Mouse (Mus musculus) midbrain, embryonic 11.5 days (tissue): ENCODE results near the gene 2410015M20Rik. TPM values are rescaled to one million over a fixed set of nuclear protein-coding genes. Genes with fewer than 3 reads are reported as not detected.
"Not testable (repeated sequence)": the region's sequence is repeated elsewhere in the genome, so short reads cannot be mapped to it uniquely, and the experiment has no call there.

Experiments used
- ATAC-seq: fragments of 200-750 bp; cut with Nextera tagmentation; 2 replicates; pipeline ENCODE4 v1.8.0; 2017; ENCODE audit warnings: moderate TSS enrichment, moderate library complexity; ENCODE audit not compliant: low FRiP score
- DNase-seq: peaks from one replicate; pipeline ENCODE4 v3.0.0; 2015; ENCODE audit warnings: low spot score; ENCODE audit errors: missing footprints
- H3K27ac ChIP-seq: fragments of 300-500 bp; sonication (generic); 2 replicates; pipeline ENCODE4 v1.5.1; 2014; ENCODE audit warnings: low read depth, low read length
- H3K27me3 ChIP-seq: fragments of 300-500 bp; sonication (generic); 2 replicates; pipeline ENCODE4 v1.6.1; 2014; ENCODE audit warnings: mild to moderate bottlenecking, low read length, moderate library complexity, mixed read lengths; ENCODE audit not compliant: control insufficient read depth, insufficient read depth
- H3K36me3 ChIP-seq: fragments of 300-500 bp; sonication (generic); 2 replicates; pipeline ENCODE4 v1.6.1; 2014; ENCODE audit warnings: mild to moderate bottlenecking, low read length, moderate library complexity, mixed read lengths; ENCODE audit not compliant: control insufficient read depth, insufficient read depth
- H3K4me1 ChIP-seq: fragments of 300-500 bp; sonication (generic); 2 replicates; pipeline ENCODE4 v1.6.1; 2014; ENCODE audit warnings: low read length; ENCODE audit not compliant: control insufficient read depth, insufficient read depth
- H3K4me2 ChIP-seq: fragments of 300-500 bp; sonication (generic); 2 replicates; pipeline ENCODE4 v1.6.1; 2014; ENCODE audit warnings: mild to moderate bottlenecking, moderate library complexity
- H3K4me3 ChIP-seq: fragments of 300-500 bp; sonication (generic); 2 replicates; pipeline ENCODE4 v1.5.1; 2014; ENCODE audit warnings: low read depth, low read length
- H3K9ac ChIP-seq: fragments of 300-500 bp; sonication (generic); 2 replicates; pipeline ENCODE4 v1.6.1; 2014; ENCODE audit warnings: low read length
- H3K9me3 ChIP-seq: fragments of 300-500 bp; sonication (generic); 2 replicates; pipeline ENCODE4 v1.6.1; 2016; ENCODE audit warnings: low read length; ENCODE audit not compliant: control insufficient read depth
- WGBS: fragments of 180-500 bp; shearing (Covaris S2); extraction: QIAGEN DNeasy Blood & Tissue Kit; methylation state at CpG from one replicate; pipeline ENCODE4 v1.1.7; 2014; 5-methylcytosine and 5-hydroxymethylcytosine counted together
- polyA plus RNA-seq: library from polyadenylated mRNA; unstranded; fragments of >200 nt; fragmentation: Nextera tagmentation; extraction: Ambion mirVana; gene quantifications from 2 replicates; pipeline ENCODE4 v1.2.1, GENCODE M21; 2014

The 2410015M20Rik gene
- polyA plus RNA-seq, 1 experiment from 2014 or later = 195 TPM

DNA sequence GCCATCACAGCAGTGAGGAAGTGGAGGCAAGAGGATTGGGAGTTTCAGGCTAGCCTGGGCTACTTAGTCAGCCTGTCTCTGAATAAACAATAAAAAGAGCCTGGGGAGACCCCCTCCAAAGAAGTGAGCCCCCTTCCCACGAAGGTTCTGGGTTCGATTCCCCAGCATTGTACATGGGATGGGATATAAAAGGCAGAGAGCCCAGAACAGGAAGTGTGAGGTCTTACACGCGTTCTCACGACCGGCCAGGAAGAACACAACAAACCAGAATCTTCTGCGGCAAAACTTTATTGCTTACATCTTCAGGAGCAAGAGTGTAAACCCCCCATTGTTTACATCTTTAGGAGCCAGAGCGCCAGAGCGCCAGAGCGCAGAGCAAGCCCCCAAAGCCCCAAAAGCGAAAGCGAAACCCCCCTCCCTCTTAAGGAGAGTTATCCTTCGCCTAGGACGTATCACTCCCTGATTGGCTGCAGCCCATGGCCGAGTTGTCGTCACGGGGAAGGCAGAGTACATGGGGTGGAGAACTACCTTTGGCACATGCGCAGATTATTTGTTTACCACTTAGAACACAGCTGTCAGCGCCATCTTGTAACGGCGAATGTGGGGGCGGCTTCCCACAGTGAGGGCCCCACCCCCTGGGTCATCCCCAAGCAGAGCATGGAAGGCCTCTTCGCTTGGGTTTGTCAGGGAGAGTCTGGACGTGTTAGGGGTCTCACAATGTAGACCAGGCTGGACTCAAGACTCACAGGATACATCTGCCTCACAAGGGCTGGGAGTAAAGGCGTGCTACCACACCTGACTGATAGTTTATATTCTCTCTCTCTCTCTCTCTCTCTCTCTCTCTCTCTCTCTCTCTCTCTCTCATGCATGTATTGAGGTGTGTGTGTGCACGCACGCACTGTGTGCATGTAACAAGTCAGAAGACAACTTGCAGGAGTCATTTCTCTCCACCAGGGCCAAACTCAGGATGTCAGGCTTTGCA lies 20.5 kb upstream of the 2410015M20Rik start:
- not testable (repeated sequence) for H3K9me3 ChIP-seq, H3K4me1 ChIP-seq, H3K9ac ChIP-seq, ATAC-seq, H3K36me3 ChIP-seq, H3K27me3 ChIP-seq, H3K4me3 ChIP-seq, H3K27ac ChIP-seq, H3K4me2 ChIP-seq
- 91% methylated on average over 25 of the region's 27 CpGs for WGBS
- peak; percentile 54 for DNase-seq

DNA sequence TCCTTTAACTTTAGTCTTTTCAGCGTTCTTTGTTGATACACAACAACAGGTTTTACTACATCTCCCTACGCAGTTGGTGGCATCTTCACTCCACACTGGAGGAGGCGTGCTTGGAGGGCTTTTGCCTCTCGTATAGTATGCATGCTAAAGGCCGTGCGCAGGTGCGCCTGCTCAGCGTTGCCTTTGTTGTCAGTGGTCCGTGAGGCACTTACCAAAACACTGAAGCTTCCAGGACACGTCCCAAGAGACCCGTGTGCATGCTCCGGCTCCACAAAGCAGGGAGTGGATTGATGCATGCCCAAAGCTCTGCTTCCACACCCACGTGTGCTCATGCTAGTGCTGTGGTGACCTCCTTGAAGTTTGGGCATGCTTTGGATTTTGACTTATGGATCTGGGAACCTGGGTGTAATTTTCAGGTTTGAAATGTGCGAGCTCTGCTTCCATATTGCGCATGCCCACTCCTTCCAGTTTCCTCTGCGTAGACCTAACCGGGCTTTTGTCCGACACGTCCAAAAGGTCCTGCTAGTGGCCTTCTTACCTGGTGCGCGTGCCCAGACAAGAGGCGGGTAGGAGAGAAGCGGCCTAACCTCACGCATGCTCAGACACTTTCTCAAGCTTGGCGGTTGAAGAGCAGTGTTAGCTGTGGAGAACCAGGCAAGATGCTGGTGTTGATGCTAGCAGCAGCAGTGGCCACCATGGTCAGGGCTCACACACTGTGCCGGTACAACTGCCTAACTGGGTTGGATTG lies 18.1 kb upstream of the 2410015M20Rik start, which contains the start of gene Catsperd:
TSS of gene Catsperd (plus strand) at position 614 of the 748 bp plus-strand sequence.
- peak within 1 kb of the TSS; percentile 59 for H3K4me2 ChIP-seq
- peak; percentile 92 for DNase-seq
- peaks cover 10% of the 10 kb centered on the region for H3K4me1 ChIP-seq
- H3K9me3 ChIP-seq = no peaks in the 10 kb centered on the region
- no peaks in the 10 kb centered on the region for H3K27me3 ChIP-seq
- peak within 1 kb of the TSS; percentile 21 for H3K9ac ChIP-seq
- ATAC-seq = peak; percentile 47
- 11% methylated on average over 26 of the region's 26 CpGs for WGBS
- no peaks in the 10 kb centered on the region for H3K36me3 ChIP-seq
- peak within 1 kb of the TSS; percentile 87 for H3K4me3 ChIP-seq
- no peak within 1 kb of the TSS for H3K27ac ChIP-seq

DNA sequence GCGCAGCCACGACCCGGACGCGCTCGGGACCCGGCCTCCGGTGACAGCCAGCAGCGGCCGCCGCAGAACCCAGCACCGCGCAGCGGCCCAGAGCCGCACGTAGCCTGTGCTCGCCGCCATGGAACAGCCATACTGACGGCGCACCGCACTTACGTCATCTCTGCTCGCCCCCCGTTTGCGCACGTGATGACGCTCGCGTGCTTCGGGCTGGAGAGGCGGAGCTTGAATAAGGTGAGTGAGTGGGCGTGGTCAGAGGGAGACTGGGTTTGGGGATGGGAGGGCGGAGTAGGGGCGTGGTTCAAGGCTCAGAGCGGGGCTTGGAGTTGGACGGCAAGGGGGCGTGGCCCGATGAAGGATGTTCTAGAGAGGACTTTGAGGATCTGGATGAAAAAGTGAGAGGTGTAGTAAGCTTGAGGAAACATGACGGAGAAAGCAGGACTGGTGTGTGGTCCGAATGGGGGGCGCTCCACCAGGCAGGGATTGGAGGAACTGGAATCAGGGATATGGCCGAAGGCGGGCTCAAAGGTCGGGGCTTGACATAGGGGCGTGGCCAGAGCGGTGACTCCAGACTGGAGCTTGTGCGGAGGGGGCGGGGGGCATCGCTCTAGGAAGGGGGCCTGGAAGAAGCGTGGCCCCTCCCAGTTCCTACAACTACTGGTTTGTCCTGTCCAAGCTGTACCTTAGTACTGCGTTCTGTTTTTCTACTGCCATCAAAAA lies 17.3 kb upstream of the 2410015M20Rik start, which contains the start of gene Lonp1:
TSS of gene Lonp1 (minus strand) at position 134 of the 717 bp plus-strand sequence.
- Histone ChIP-seq H3K9ac (peak within 1 kb of the TSS; percentile 83), H3K4me2 (peak within 1 kb of the TSS; percentile 80), H3K4me3 (peak within 1 kb of the TSS; percentile 87), H3K27me3 (no peaks in the 10 kb centered on the region), H3K27ac (no peak within 1 kb of the TSS), H3K4me1 (peaks cover 10% of the 10 kb centered on the region), H3K9me3 (no peaks in the 10 kb centered on the region), H3K36me3 (0 out of 2 replicates have a peak, but pooled peaks cover 2% of the 10 kb centered on the region)
- ATAC-seq = peak; percentile 95
- DNase-seq = peak; percentile 99
- under 1% methylated on average over 51 of the region's 51 CpGs for WGBS

DNA sequence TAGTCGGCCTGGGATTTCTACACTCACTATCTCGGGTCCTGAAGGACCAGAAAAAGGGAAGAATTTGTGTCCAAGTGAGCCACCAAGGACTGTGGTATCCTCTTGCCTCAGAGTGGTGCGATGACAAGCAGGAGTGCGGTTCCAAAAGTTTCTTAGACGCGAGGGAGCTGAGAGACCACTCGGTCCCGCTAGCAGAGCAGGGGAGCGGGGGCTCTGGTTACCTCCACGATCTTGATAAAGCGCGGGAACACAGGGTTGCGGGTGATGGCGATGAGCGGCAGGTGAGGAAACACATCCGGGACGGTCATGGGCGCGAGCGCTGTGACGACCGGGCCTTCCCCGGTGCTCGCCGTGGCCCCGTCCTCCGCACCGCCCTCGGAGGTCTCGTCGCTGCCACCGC lies 16.7 kb upstream of the 2410015M20Rik start:
- ATAC-seq (no peak; the same call in 1 of the 2 replicates), DNase-seq (no peak)
- peaks cover 10% of the 10 kb centered on the region for H3K4me1 ChIP-seq
- 0 out of 2 replicates have a peak, but pooled peaks cover 2% of the 10 kb centered on the region for H3K36me3 ChIP-seq
- H3K9me3 ChIP-seq = no peaks in the 10 kb centered on the region
- no peak overlapping the region for H3K27ac ChIP-seq
- H3K4me3 ChIP-seq = peak overlapping the region; percentile 87
- peak overlapping the region; percentile 83 for H3K9ac ChIP-seq
- peak overlapping the region; percentile 80 for H3K4me2 ChIP-seq
- no peaks in the 10 kb centered on the region for H3K27me3 ChIP-seq
- 1% methylated on average over 32 of the region's 32 CpGs for WGBS

DNA sequence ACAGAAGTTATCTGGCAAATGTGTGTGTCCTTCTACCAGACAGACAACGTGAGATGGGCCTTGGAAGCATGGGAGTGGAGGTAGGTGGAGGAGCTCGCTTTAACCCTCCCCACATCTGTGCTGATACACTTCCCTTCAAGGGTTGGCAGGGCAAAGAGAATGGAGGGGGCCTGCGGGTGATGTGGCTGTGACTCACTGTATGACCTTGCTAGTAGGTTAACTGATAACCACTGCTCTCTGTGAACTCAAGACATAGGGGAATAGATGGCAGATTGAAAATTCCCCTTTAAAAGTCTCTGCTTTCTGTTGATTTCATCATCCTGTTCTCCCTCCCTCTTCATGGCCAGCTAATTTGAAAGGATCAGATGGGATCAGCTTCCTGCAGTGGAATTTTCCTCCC lies 15.9 kb upstream of the 2410015M20Rik start:
- Histone ChIP-seq H3K36me3 (peaks cover 7% of the 10 kb centered on the region; the same call in 1 of the 2 replicates), H3K4me3 (no peak overlapping the region), H3K9me3 (no peaks in the 10 kb centered on the region), H3K4me2 (peak overlapping the region; percentile 80; the same call in 1 of the 2 replicates), H3K27ac (no peak overlapping the region), H3K9ac (no peak overlapping the region), H3K27me3 (no peaks in the 10 kb centered on the region), H3K4me1 (peaks cover 10% of the 10 kb centered on the region)
- peak; percentile 33 for DNase-seq
- ATAC-seq = no peak
- 88% methylated on average over 3 of the region's 3 CpGs for WGBS

DNA sequence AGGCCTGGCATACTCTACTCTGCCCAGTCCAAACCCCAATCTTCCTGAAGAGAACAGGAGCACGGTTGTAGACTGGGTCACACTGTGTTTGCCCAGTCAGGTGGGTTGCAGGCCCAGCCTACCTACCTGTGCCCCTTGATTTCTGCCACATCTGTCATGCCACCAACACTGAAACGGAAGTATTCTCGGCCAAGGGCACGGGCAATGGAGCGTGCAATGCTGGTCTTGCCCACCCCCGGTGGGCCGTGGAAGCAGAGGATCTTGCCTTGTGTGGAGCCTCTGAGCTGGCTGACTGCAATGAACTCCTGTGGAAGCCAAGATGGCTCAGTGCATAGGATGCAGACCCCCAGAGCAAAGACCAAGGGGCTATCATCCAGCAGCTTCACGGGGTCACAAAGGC lies 8.1 kb upstream of the 2410015M20Rik start:
- Histone ChIP-seq H3K4me3 (no peak overlapping the region), H3K36me3 (peaks cover 29% of the 10 kb centered on the region)
- 91% methylated on average over 8 of the region's 8 CpGs for WGBS

DNA sequence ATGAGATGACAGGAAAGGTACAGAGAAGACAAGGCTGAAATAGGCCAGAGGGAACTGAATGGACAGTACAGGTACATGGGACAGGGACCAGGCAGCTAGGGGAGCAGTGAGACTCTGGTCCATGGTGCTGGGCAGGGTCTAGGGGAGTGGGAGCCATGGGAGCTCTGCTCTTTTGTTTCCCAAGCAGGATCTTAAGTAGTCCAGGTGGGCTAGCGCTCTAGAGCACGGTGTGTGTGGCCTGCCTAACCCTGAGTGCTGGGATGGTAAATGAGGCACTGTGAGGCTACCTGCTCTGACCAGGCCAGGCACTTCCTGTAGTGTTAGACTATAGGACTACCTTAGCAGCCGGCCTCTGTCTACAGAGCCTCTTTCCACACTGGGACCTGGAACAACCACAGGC lies 7.2 kb upstream of the 2410015M20Rik start:
- no peak overlapping the region for H3K27ac ChIP-seq
- no peaks in the 10 kb centered on the region for H3K9me3 ChIP-seq
- ATAC-seq (no peak), DNase-seq (no peak)
- H3K4me1 ChIP-seq = peaks cover 11% of the 10 kb centered on the region
- no peak overlapping the region for H3K9ac ChIP-seq
- H3K36me3 ChIP-seq = peaks cover 27% of the 10 kb centered on the region
- H3K4me3 ChIP-seq = no peak overlapping the region
- H3K27me3 ChIP-seq = no peaks in the 10 kb centered on the region
- no peak overlapping the region for H3K4me2 ChIP-seq
- WGBS = 88% methylated on average over 3 of the region's 3 CpGs

More for the DNA sequence above, 8.1 kb upstream of the 2410015M20Rik start:
- Histone ChIP-seq H3K9ac (no peak overlapping the region), H3K27ac (no peak overlapping the region), H3K4me2 (no peak overlapping the region), H3K9me3 (no peaks in the 10 kb centered on the region), H3K27me3 (no peaks in the 10 kb centered on the region), H3K4me1 (peaks cover 11% of the 10 kb centered on the region)
- no peak for ATAC-seq
- DNase-seq = no peak

DNA sequence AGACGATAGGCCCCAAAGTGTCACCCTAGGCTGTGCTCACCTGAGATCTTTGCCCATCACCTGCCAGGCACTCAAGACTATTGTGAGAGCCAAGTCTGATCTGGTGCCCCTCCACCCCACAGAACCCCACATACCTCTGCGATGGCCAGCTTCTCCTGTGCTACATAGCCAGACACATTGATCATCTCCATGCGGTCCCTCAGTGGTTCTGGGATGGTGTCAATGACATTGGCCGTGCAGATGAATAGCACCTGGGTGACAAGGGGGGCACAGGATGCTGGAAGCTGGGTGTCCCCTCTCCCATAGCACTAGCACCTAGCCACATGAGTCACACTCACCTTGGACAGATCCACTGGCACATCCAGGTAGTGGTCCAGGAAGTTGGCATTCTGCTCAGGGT lies 6.2 kb upstream of the 2410015M20Rik start:
- Histone ChIP-seq H3K27me3 (no peaks in the 10 kb centered on the region), H3K9me3 (no peaks in the 10 kb centered on the region), H3K9ac (no peak overlapping the region), H3K4me3 (no peak overlapping the region), H3K27ac (no peak overlapping the region), H3K36me3 (peaks cover 25% of the 10 kb centered on the region), H3K4me1 (peaks cover 11% of the 10 kb centered on the region), H3K4me2 (no peak overlapping the region)
- DNase-seq (no peak), ATAC-seq (no peak)
- WGBS = 94% methylated on average over 4 of the region's 4 CpGs
